11 mouse cellular contexts compared by ENCODE assay signal in genomic region chr6:123005591-123005990, GRCm38 (mm10). TPM values are rescaled to one million over a fixed set of nuclear protein-coding genes. Genes with fewer than 3 reads are reported as not detected.
DNase-seq lines count a peak whose midpoint lies in the region; ATAC-seq and TF ChIP-seq lines count a peak whose summit lies in the region.
"Had no signal": no experiment of that assay in that cellular context is flagged by ENCODE, and none has a peak within 500 bp of the region (broad histone marks: within the 10 kb centered on the region; RNA-seq: fewer than 3 reads in every experiment).

No protein-coding gene starts in this region.

- no peak overlapping the region for H3K4me2 ChIP-seq in stomach, postnatal 0 days (replicated peaks; ENCODE audit: low read depth)
- H3K4me2 ChIP-seq: hindbrain, embryonic 12.5 days had no signal

- no peak for ATAC-seq in stomach, postnatal 0 days (ENCODE audit: low FRiP score, low TSS enrichment)

- TF ChIP-seq CTCF in stomach, postnatal 0 days (IDR thresholded peaks at IDR 0.05; ENCODE audit: low read depth): peak; percentile 49

- no peaks in the 10 kb centered on the region for H3K9me3 ChIP-seq in stomach, postnatal 0 days (ENCODE audit: control insufficient read depth, low read length)
- H3K9me3 ChIP-seq: hindbrain, embryonic 12.5 days had no signal

- peak; percentile 2 to 43 for DNase-seq in kidney, postnatal 36 days
- DNase-seq in kidney, adult 18-20 months: no peak
- peak; percentile 19 for DNase-seq in ovary, postnatal 36 days (ENCODE audit: low spot score)
- no peak for DNase-seq in ovary, postnatal 10 days (ENCODE audit: low spot score)
- DNase-seq in adrenal gland, postnatal 14 days: peak; percentile 12
- DNase-seq in stomach, postnatal 0 days (ENCODE audit: low spot score): no peak
- DNase-seq in cerebellum, adult 8-10 months: no peak

- H3K4me1 ChIP-seq in stomach, postnatal 0 days (replicated peaks; ENCODE audit: control insufficient read depth, insufficient read depth): no peaks in the 10 kb centered on the region
- H3K4me1 ChIP-seq: hindbrain, embryonic 12.5 days had no signal

- no peak overlapping the region for H3K9ac ChIP-seq in stomach, postnatal 0 days (ENCODE audit: low read length)
- H3K9ac ChIP-seq: hindbrain, embryonic 12.5 days had no signal

- no peaks in the 10 kb centered on the region for H3K27me3 ChIP-seq in stomach, postnatal 0 days (ENCODE audit: control insufficient read depth, insufficient read depth, low read length)
- H3K27me3 ChIP-seq: hindbrain, embryonic 12.5 days had no signal

- no peak overlapping the region for H3K27ac ChIP-seq in stomach, postnatal 0 days (replicated peaks)
- H3K27ac ChIP-seq: hindbrain, embryonic 12.5 days had no signal

- H3K36me3 ChIP-seq in stomach, postnatal 0 days (ENCODE audit: control insufficient read depth, insufficient read depth, low read length): no peaks in the 10 kb centered on the region
- H3K36me3 ChIP-seq: hindbrain, embryonic 12.5 days had no signal

- 64% methylated on average over 1 of the region's 1 CpGs for WGBS in stomach, postnatal 0 days

- TF ChIP-seq EP300 in stomach, postnatal 0 days (optimal IDR thresholded peaks at IDR 0.05): no peak

- H3K4me3 ChIP-seq in stomach, postnatal 0 days (ENCODE audit: low read depth, low read length): no peak overlapping the region
- H3K4me3 ChIP-seq: hindbrain, embryonic 12.5 days had no signal

RNA-seq across cellular contexts. Expression of gene Clec4a4, which starts 15.4 kb away (rescaled TPM):
- not detected in 2 replicates for total RNA-seq in adrenal gland, postnatal 14 days (2021)
- polyA plus RNA-seq in stomach, postnatal 0 days (2015; fragmentation: Nextera tagmentation; extraction: Ambion mirVana): not detected in 2 replicates
- total RNA-seq: gastrocnemius, adult 18-20 months had no signal
- polyA plus RNA-seq: hindbrain, embryonic 12.5 days; limb, embryonic 11.5 days; neural tube, embryonic 11.5 days had no signal

RNA-seq across cellular contexts. Expression of gene Clec4b1, which starts 44.2 kb away (rescaled TPM):
- total RNA-seq in adrenal gland, postnatal 14 days (2021): not detected in 2 replicates
- 0.13 TPM in 1 of 2 replicates, not detected in the other for polyA plus RNA-seq in stomach, postnatal 0 days (2015; fragmentation: Nextera tagmentation; extraction: Ambion mirVana)
- total RNA-seq: gastrocnemius, adult 18-20 months had no signal
- polyA plus RNA-seq: hindbrain, embryonic 12.5 days; limb, embryonic 11.5 days; neural tube, embryonic 11.5 days had no signal

RNA-seq across cellular contexts. Expression of gene Clec4a3, which starts 53.3 kb away (rescaled TPM):
- total RNA-seq in adrenal gland, postnatal 14 days (2021): 2.9 and 3.9 TPM in 2 replicates
- polyA plus RNA-seq in stomach, postnatal 0 days (2015; fragmentation: Nextera tagmentation; extraction: Ambion mirVana): 3.1 and 3.3 TPM in 2 replicates

Comparison
In these comparisons a context has a peak if more than half of its experiments do, and no peak if none do; other contexts are left out.
1. DNase-seq: peak in kidney, postnatal 36 days (2 of 2), ovary, postnatal 36 days (single experiment) and adrenal gland, postnatal 14 days (single experiment); none in kidney, adult 18-20 months (single experiment), ovary, postnatal 10 days (single experiment), stomach, postnatal 0 days (single experiment) and cerebellum, adult 8-10 months (single experiment).